9 mouse cellular contexts compared by ENCODE assay signal in genomic region chr14:54429332-54430093, GRCm38 (mm10). TPM values are rescaled to one million over a fixed set of nuclear protein-coding genes. Genes with fewer than 3 reads are reported as not detected.
DNase-seq lines count a peak whose midpoint lies in the region; ATAC-seq lines count a peak whose summit lies in the region.
"Had no signal": no experiment of that assay in that cellular context is flagged by ENCODE, and none has a peak within 500 bp of the region (broad histone marks: within the 10 kb centered on the region; RNA-seq: fewer than 3 reads in every experiment).

No protein-coding gene starts in this region.

- no peak overlapping the region for H3K4me3 ChIP-seq in limb, embryonic 15.5 days
- no peak overlapping the region for H3K4me3 ChIP-seq in stomach, embryonic 14.5 days (ENCODE audit: low read depth, low read length)

- H3K9ac ChIP-seq in limb, embryonic 15.5 days: no peak overlapping the region
- no peak overlapping the region for H3K9ac ChIP-seq in stomach, embryonic 14.5 days (replicated peaks; ENCODE audit: low read depth, low read length)

- peaks cover 47% of the 10 kb centered on the region for H3K4me1 ChIP-seq in limb, embryonic 15.5 days
- H3K4me1 ChIP-seq in stomach, embryonic 14.5 days (ENCODE audit: control insufficient read depth, insufficient read depth, low read length): peaks cover 27% of the 10 kb centered on the region

- H3K9me3 ChIP-seq in limb, embryonic 15.5 days: no peaks in the 10 kb centered on the region
- no peaks in the 10 kb centered on the region for H3K9me3 ChIP-seq in stomach, embryonic 14.5 days (ENCODE audit: control insufficient read depth, low read depth, low read length)

- ATAC-seq in limb, embryonic 15.5 days (ENCODE audit: insufficient number of reproducible peaks, low FRiP score, low TSS enrichment, low read depth): no peak
- no peak for ATAC-seq in stomach, embryonic 14.5 days (ENCODE audit: insufficient number of reproducible peaks, insufficient read depth, low FRiP score, low read depth)
- ATAC-seq in monocyte, adult 5-6 weeks (replicated peaks; ENCODE audit: insufficient number of reproducible peaks, low FRiP score, low TSS enrichment, poor library complexity, severe bottlenecking): no peak

- peak overlapping the region; percentile 99 for H3K27ac ChIP-seq in limb, embryonic 15.5 days
- H3K27ac ChIP-seq in stomach, embryonic 14.5 days (ENCODE audit: low read length): peak overlapping the region; percentile 45; the same call in 1 of the 2 replicates

- H3K36me3 ChIP-seq in limb, embryonic 15.5 days: peaks cover 8% of the 10 kb centered on the region
- H3K36me3 ChIP-seq in stomach, embryonic 14.5 days (ENCODE audit: control insufficient read depth, insufficient read depth, low read length): peaks cover 6% of the 10 kb centered on the region; the same call in 1 of the 2 replicates

- no peak overlapping the region for H3K4me2 ChIP-seq in limb, embryonic 15.5 days
- H3K4me2 ChIP-seq in stomach, embryonic 14.5 days (replicated peaks; ENCODE audit: low read depth, low read length): peak overlapping the region; percentile 85; the same call in 1 of the 2 replicates

- WGBS in limb, embryonic 15.5 days: 49% methylated on average over 7 of the region's 7 CpGs
- WGBS in stomach, embryonic 14.5 days: 44% methylated on average over 7 of the region's 7 CpGs

- H3K27me3 ChIP-seq in limb, embryonic 15.5 days: no peaks in the 10 kb centered on the region
- no peaks in the 10 kb centered on the region for H3K27me3 ChIP-seq in stomach, embryonic 14.5 days (ENCODE audit: control insufficient read depth, insufficient read depth, low read length)

- peak; percentile 38 for DNase-seq in adrenal gland, postnatal 10 days
- DNase-seq in adrenal gland, postnatal 4 days (ENCODE audit: low spot score in 2 of 2): no peak
- DNase-seq in ovary, postnatal 36 days (ENCODE audit: low spot score): peak; percentile 47
- no peak for DNase-seq in ovary, postnatal 14 days (ENCODE audit: low spot score)
- no peak for DNase-seq in left cerebral cortex, adult 8-10 months (ENCODE audit: low spot score in 2 of 2)
- DNase-seq: adrenal gland, postnatal 36 days had no signal

RNA-seq across cellular contexts. Expression of gene Mmp14, which starts 1.9 kb away (rescaled TPM):
- total RNA-seq in adrenal gland, postnatal 10 days (2021): 100 to 1,000 TPM; 127 to 128 TPM
- 100 to 1,000 TPM; 215 to 216 TPM for total RNA-seq in adrenal gland, postnatal 4 days (2021)
- polyA plus RNA-seq in limb, embryonic 15.5 days (2015; fragmentation: Nextera tagmentation; extraction: Ambion mirVana): 245 and 272 TPM in 2 replicates
- 154 and 156 TPM in 2 replicates for polyA plus RNA-seq in stomach, embryonic 14.5 days (2014; fragmentation: Nextera tagmentation; extraction: Ambion mirVana)
- total RNA-seq in monocyte, adult 5-6 weeks (2017): 0.78 to 0.96 TPM in 2 of 3 replicates, not detected in the other
- 10 to 100 TPM in 3 of 4 experiments, 1 to 10 TPM in 1; 8.7 to 14.8 (median 11.9) TPM for total RNA-seq in left cerebral cortex, adult 8-10 months (2022)

RNA-seq across cellular contexts. Expression of gene Mrpl52, which starts 2.8 kb away (rescaled TPM):
- 100 to 1,000 TPM; 204 to 212 TPM for total RNA-seq in adrenal gland, postnatal 10 days (2021)
- total RNA-seq in adrenal gland, postnatal 4 days (2021): 100 to 1,000 TPM; 219 to 235 TPM
- 196 and 218 TPM in 2 replicates for polyA plus RNA-seq in limb, embryonic 15.5 days (2015; fragmentation: Nextera tagmentation; extraction: Ambion mirVana)
- polyA plus RNA-seq in stomach, embryonic 14.5 days (2014; fragmentation: Nextera tagmentation; extraction: Ambion mirVana): 284 and 312 TPM in 2 replicates
- 49.3 to 72.4 TPM (median 52.8 TPM) in 3 replicates for total RNA-seq in monocyte, adult 5-6 weeks (2017)
- total RNA-seq in left cerebral cortex, adult 8-10 months (2022): 100 to 1,000 TPM in 2 of 4 experiments, 10 to 100 TPM in 2; 71.6 to 109 (median 87.4) TPM

RNA-seq across cellular contexts. Expression of gene Slc7a7, which starts 11.9 kb away (rescaled TPM):
- 1 to 10 TPM; 6.2 to 7.9 TPM for total RNA-seq in adrenal gland, postnatal 10 days (2021)
- 10 to 100 TPM in 1 of 2 experiments, 1 to 10 TPM in 1; 8.0 to 18.2 TPM for total RNA-seq in adrenal gland, postnatal 4 days (2021)
- polyA plus RNA-seq in limb, embryonic 15.5 days (2015; fragmentation: Nextera tagmentation; extraction: Ambion mirVana): 5.8 and 6.5 TPM in 2 replicates
- polyA plus RNA-seq in stomach, embryonic 14.5 days (2014; fragmentation: Nextera tagmentation; extraction: Ambion mirVana): 10.3 and 11.2 TPM in 2 replicates
- total RNA-seq in monocyte, adult 5-6 weeks (2017): 11.3 to 16.7 TPM (median 13.6 TPM) in 3 replicates
- total RNA-seq in left cerebral cortex, adult 8-10 months (2022): 1 to 10 TPM; 1.1 to 7.5 (median 3.4) TPM

RNA-seq across cellular contexts. Expression of gene Lrp10, which starts 34.4 kb away (rescaled TPM):
- total RNA-seq in adrenal gland, postnatal 10 days (2021): 10 to 100 TPM; 71.9 to 89.4 TPM
- 10 to 100 TPM; 77.0 to 88.0 TPM for total RNA-seq in adrenal gland, postnatal 4 days (2021)
- 42.8 and 46.4 TPM in 2 replicates for polyA plus RNA-seq in limb, embryonic 15.5 days (2015; fragmentation: Nextera tagmentation; extraction: Ambion mirVana)
- 38.1 and 41.7 TPM in 2 replicates for polyA plus RNA-seq in stomach, embryonic 14.5 days (2014; fragmentation: Nextera tagmentation; extraction: Ambion mirVana)
- 49.1 to 94.7 TPM (median 53.7 TPM) in 3 replicates for total RNA-seq in monocyte, adult 5-6 weeks (2017)
- total RNA-seq in left cerebral cortex, adult 8-10 months (2022): 10 to 100 TPM; 24.1 to 27.4 (median 25.8) TPM

RNA-seq across cellular contexts. Expression of gene Rem2, which starts 46.4 kb away (rescaled TPM):
- total RNA-seq in adrenal gland, postnatal 10 days (2021): under 1 TPM; 0.39 to 0.87 TPM
- 1 to 10 TPM; 1.6 to 2.3 TPM for total RNA-seq in adrenal gland, postnatal 4 days (2021)
- polyA plus RNA-seq in limb, embryonic 15.5 days (2015; fragmentation: Nextera tagmentation; extraction: Ambion mirVana): 1.5 and 2.2 TPM in 2 replicates
- polyA plus RNA-seq in stomach, embryonic 14.5 days (2014; fragmentation: Nextera tagmentation; extraction: Ambion mirVana): 1.5 and 2.0 TPM in 2 replicates
- 0.68 TPM in 1 of 3 replicates, not detected in the others for total RNA-seq in monocyte, adult 5-6 weeks (2017)
- total RNA-seq in left cerebral cortex, adult 8-10 months (2022): 10 to 100 TPM; 11.7 to 18.2 (median 13.6) TPM

Comparison
In these comparisons a context has a peak if more than half of its experiments do, and no peak if none do; other contexts are left out.
1. DNase-seq: peak in adrenal gland, postnatal 10 days (single experiment) and ovary, postnatal 36 days (single experiment); none in adrenal gland, postnatal 4 days (0 of 2), ovary, postnatal 14 days (single experiment) and left cerebral cortex, adult 8-10 months (0 of 2).